Mouse (Mus musculus) left cerebral cortex, adult 2 months (tissue): ENCODE measurements around the gene Gimap5. TPM values are rescaled to one million over a fixed set of nuclear protein-coding genes. Genes with fewer than 3 reads are reported as not detected.

ENCODE experiments used
- DNase-seq, 2 experiments: peaks; one replicate each; pipeline ENCODE4 v3.0.0; 2021 to 2022; ENCODE audit warnings: low spot score in 2 of 2, mixed read lengths in 1 of 2; ENCODE audit errors: extremely low spot score in 1 of 2
- H3K27ac ChIP-seq: fragments of 200-600 bp; 2 replicates; pipeline ENCODE4 v1.8.1; 2022
- H3K4me3 ChIP-seq: fragments of 200-600 bp; 2 replicates; pipeline ENCODE4 v1.8.1; 2022
- CTCF ChIP-seq: fragments of 200-600 bp; IDR thresholded peaks from 2 replicates; pipeline ENCODE4 v1.8.1; 2022; ENCODE audit warnings: antibody characterized with exemption, mild to moderate bottlenecking, moderate library complexity
- intact Hi-C: fragments of 180-260 bp; cut with DNase I; formaldehyde crosslinking; loops from one replicate; pipeline ENCODE4 v1.15.1; 2025
- long read RNA-seq, 2 experiments: library from polyadenylated mRNA; stranded (forward); transcript quantifications; one replicate each; pipeline ENCODE4 v2.0.0; 2021; ENCODE audit warnings: borderline mapping rate in 2 of 2
- total RNA-seq, 2 experiments: library from RNA; stranded (reverse); gene quantifications; 2 replicates each; pipeline ENCODE4 v1.2.3; 2021

Gene Gimap5
- 1 to 10 TPM in 1 of 2 experiments, under 1 TPM in 1; 0.81 to 2.1 TPM for total RNA-seq
- long read RNA-seq, experiment 1: 0 reads
- long read RNA-seq, experiment 2, partial matches to known transcripts: 0 of 1 reads
- long read RNA-seq, experiment 2, other reads (novel, unspliced or antisense): 1 of 1 reads

GRCm38 (mm10) chr6:48745959-48746889 is at the start of gene Gimap5:
Gene Gimap5, plus strand, starts transcription at chr6:48746197.
- intact Hi-C loops: loop anchor here (2.0 kb wide), 1 partner anchor 27 kb away; no protein-coding TSS in a partner anchor
- no peak for DNase-seq
- Histone ChIP-seq H3K27ac (peak within 1 kb of the TSS; percentile 34; the same call in 1 of the 2 replicates), H3K4me3 (no peak within 1 kb of the TSS; the same call in 1 of the 2 replicates)
- TF ChIP-seq CTCF: peak; percentile 65

GRCm38 (mm10) chr6:48696830-48697554 is 49.0 kb upstream of the Gimap5 start:
- no peak for TF ChIP-seq CTCF
- Histone ChIP-seq H3K4me3 (no peak overlapping the region), H3K27ac (no peak overlapping the region)
- DNase-seq: no peak
- intact Hi-C loops: no loop called here

GRCm38 (mm10) chr6:48697555-48697930 is 48.5 kb upstream of the Gimap5 start:
- H3K27ac ChIP-seq: no peak overlapping the region
- no peak overlapping the region for H3K4me3 ChIP-seq
- no peak for TF ChIP-seq CTCF
- no peak for DNase-seq
- intact Hi-C loops: no loop called here

- no peak overlapping the region for H3K4me3 ChIP-seq
- DNase-seq: no peak
- H3K27ac ChIP-seq: no peak overlapping the region
- intact Hi-C loops: no loop called here
- no peak for TF ChIP-seq CTCF
Observed at GRCm38 (mm10) chr6:48698066-48698856, 47.7 kb upstream of the Gimap5 start.

GRCm38 (mm10) chr6:48698888-48699287 is 47.1 kb upstream of the Gimap5 start:
- DNase-seq: no peak
- Histone ChIP-seq H3K27ac (no peak overlapping the region), H3K4me3 (no peak overlapping the region)
- no peak for TF ChIP-seq CTCF
- intact Hi-C loops: no loop called here

- Histone ChIP-seq H3K27ac (no peak overlapping the region), H3K4me3 (no peak overlapping the region)
- TF ChIP-seq CTCF: no peak
- DNase-seq: no peak
- intact Hi-C loops: no loop called here
Observed at GRCm38 (mm10) chr6:48700251-48701075, 45.5 kb upstream of the Gimap5 start.

- intact Hi-C loops: no loop called here
- no peak overlapping the region for H3K4me3 ChIP-seq
- TF ChIP-seq CTCF: no peak
Observed at GRCm38 (mm10) chr6:48702146-48702545, 43.9 kb upstream of the Gimap5 start.

GRCm38 (mm10) chr6:48702601-48703000 is 43.4 kb upstream of the Gimap5 start:
- no peak for DNase-seq
- Histone ChIP-seq H3K27ac (no peak overlapping the region), H3K4me3 (no peak overlapping the region)
- no peak for TF ChIP-seq CTCF
- intact Hi-C loops: no loop called here

More at GRCm38 (mm10) chr6:48702146-48702545, 43.9 kb upstream of the Gimap5 start:
- no peak overlapping the region for H3K27ac ChIP-seq
- no peak for DNase-seq

GRCm38 (mm10) chr6:48704146-48704545 is 41.9 kb upstream of the Gimap5 start:
- intact Hi-C loops: no loop called here
- Histone ChIP-seq H3K4me3 (no peak overlapping the region), H3K27ac (no peak overlapping the region)
- DNase-seq: no peak
- no peak for TF ChIP-seq CTCF

- DNase-seq: no peak
- Histone ChIP-seq H3K27ac (no peak overlapping the region), H3K4me3 (no peak overlapping the region)
- TF ChIP-seq CTCF: no peak
- intact Hi-C loops: no loop called here
Observed at GRCm38 (mm10) chr6:48706130-48706529, 39.9 kb upstream of the Gimap5 start.

GRCm38 (mm10) chr6:48718455-48718854 is 27.5 kb upstream of the Gimap5 start, which contains the start of the genes Gm28053 and Gimap7:
Gene Gm28053, plus strand, starts transcription at chr6:48718607.
Gene Gimap7, plus strand, starts transcription at chr6:48718621.
- intact Hi-C loops: no loop called here
- no peak for TF ChIP-seq CTCF
- Histone ChIP-seq H3K4me3 (no peak within 1 kb of the TSS), H3K27ac (no peak within 1 kb of the TSS)
- no peak for DNase-seq
